Mouse (Mus musculus): ENCODE results near the gene Tmem53.

Tmem53 gene

DNA sequence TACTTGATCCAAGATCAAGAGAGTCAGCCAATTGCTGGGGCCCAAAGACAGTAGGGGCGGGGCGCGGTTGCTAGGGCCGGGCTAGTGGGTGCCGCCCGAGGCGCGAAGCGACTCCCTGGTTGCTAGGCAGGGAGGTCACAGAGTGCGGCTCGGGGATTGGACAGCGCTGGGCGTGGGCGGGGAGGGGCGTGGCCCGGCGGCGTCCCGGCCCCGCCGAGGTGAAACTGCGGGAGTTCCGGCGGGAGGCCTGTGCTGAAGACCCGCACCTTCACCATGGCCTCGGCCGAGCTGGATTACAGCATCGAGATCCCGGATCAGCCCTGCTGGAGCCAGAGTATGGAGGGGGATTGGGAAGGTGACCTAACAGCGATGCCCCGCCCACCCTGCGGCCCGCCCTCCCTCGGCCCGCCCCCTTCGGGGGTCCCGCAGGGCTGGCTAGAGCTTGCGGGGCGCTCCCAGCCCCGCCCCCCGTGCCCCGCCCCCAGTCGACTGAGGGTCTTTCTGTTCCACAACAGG is at the start of gene Tmem53, which contains the start of gene Armh1:
Tmem53 (plus strand) TSS at position 151 of the 516 bp plus-strand sequence.
Armh1 (minus strand) TSS at position 325 of the 516 bp plus-strand sequence.
- DNase-seq (ENCODE audit: low read depth), result peak; percentile 74

DNA sequence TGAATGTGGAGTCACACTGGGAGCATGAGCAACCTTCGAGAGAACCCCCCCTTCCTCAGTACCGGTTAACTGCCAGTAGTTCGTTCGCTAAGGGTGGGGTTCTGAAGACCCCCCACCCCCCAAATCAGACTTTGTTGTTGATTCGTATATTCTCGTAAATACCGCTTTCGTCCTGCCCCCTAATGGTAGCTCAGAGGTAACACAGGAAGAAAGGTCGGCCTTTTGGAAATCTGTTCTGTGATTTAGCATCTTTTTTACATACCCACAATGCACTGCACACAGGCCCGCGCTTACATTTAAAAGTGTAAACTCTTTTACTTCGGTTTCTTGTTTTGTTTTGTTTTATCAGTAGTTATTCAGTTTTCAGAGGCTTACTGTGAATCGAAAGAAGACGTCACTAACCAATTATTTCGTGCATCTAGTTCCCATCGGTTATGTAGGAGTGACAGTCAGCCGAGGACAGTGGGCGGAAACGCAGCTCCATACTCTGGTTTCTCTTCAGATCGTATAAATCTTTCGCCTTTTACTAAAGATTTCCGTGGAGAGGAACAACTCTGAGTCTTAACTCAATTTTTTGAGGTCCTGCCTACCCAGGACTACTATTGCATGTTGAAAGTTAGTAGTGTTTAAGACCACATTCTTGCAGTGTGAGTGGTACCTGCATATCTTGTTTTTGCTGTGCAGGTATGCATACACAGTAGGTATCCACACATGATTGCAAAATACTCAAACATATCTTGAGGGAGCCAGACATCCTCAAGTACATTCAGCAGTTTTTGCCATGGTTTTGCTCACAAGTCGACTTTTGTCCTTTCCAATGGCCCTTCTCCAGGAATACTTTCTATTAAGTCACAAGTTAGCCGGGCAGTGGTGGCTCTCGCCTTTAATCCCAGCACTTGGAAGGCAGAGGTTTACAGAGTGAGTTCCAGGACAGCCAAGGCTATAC is 49.4 kb upstream of the Tmem53 start:
- DNase-seq (ENCODE audit: low read depth), result no peak

DNA sequence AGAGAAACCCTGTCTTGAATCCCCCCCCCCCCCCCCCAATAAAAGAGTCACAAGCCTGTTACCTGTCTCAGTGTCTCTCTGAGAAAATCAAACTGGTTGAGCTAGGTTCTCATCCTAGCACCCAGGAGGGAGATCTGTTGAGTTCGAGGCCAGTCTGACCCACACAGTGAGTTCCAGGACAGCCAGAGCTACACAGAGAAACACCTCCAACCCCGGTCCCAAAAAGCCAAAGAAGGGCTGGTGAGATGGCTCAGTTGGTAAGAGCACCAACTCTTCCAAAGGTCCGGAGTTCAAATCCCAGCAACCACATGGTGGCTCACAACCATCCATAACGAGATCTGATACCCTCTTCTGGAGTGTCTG is 48.8 kb upstream of the Tmem53 start:
- no peak for DNase-seq (ENCODE audit: low read depth)

DNA sequence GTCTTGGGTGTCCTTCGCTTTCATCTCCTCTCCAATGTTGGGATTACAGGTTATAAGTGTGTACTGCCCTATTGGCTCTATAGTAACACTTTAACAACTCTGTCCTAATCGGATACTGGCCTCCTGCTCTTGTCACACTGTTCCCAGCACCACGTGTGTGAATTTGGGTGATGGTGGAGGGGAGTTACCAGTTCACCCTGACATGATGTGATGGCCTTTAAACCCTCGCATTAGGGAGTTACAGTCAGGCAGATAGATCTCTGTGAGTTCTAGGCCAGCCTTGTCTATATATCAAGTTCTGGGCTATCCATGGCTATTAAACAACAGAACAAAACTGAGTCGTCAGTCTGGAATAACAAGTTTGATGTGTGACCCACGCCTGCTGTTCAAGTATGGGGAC is 42.2 kb upstream of the Tmem53 start:
- DNase-seq (ENCODE audit: low read depth), result no peak

DNA sequence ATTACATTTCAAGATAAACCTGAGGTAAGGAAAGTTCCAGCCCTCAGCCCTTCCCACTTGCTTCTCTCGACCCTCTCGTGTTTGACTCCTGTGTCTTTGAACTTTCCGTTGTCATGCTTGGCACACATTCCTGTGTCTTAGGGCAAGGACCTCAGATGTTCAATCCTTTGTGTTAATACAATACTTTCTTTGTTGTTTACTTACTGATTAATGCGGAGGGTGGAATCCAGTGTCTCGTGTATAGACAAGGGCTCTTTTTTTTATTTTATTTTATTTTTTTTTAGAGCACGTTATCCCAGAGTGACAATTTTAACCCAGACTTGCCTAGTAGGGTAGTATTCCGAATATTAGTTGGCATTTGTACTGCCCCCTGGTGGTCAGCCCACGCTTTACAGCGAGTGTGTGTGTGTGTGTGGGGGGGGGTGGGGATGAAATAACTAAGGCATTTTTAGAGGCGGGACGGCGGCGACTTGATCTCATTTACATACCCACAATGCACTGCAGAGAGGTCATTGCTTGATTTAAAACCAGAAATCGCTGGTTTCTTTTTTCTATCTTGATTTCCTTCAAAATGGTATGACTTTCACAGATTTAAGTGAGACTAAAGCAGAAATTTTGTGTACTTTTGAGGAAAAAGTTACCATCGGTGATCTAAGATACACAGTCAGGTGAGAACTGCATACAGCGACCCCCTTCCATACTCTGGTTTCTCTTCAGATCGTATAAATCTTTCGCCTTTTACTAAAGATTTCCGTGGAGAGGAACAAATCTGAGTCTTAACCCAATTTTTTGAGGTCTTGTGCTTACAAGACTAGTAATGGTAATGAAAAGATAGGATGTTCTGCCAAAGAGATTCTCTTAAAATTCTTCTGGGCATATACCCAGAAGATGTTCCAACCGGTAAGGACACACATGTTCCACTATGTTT is 41.3 kb upstream of the Tmem53 start:
- peak; percentile 24 for DNase-seq (ENCODE audit: low read depth)

DNA sequence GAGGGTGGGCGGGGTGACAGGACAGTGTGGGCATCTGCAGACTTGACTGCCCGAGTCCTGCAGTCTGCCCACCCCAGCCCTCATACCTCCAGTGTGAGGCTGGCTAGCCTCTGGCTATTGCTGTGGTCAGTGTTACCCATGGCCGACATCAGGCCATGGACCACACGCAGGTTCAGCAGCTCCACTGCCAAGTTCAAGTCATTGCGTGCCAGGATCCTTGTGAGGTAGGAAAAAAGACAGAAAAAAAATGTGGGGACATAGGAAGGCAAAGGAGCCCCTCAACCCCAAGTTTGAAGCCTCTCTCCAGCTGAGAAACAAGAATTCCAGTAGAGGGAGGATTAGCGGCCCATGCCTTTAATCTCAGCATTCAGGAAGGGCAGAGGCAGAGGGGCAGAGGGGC is 37.5 kb upstream of the Tmem53 start:
- no peak for DNase-seq (ENCODE audit: low read depth)

- DNase-seq (ENCODE audit: low read depth), result no peak
Observed at GRCm38 (mm10) chr4:117217029-117217428, 34.7 kb upstream of the Tmem53 start.

DNA sequence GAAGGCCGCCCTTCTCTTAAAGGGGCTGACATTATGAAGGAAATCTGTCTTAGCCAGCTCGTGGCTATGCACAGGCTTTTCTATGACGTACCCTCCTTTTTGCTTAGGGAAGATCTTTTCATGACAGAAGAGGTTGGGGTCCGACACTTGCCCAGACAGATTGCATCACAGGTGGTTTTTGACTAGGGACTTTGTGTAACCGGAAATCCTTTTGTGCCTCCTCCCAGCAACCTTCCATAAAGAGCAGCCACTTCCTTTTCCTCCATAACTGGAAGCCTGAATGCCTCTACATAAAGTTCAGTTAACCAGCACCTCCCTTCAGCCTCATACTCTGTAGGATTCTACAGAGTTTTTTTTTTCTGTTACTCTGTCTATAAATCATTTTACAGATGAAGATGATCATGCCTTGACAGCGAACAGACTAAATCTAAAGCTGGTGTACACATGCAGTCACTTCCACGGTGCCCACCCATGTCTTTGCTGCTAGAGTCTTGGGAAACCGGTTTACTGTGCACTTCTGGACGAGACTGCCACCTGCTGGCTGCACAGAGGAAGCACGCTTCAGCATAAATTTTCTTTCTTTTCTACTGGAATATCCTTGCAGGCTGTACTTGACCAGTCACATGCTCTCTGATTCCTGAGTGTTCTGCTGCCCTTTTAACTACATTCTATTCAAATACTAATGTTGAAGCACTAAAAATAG is 33.1 kb upstream of the Tmem53 start:
- peak; percentile 23 for DNase-seq (ENCODE audit: low read depth)

DNA sequence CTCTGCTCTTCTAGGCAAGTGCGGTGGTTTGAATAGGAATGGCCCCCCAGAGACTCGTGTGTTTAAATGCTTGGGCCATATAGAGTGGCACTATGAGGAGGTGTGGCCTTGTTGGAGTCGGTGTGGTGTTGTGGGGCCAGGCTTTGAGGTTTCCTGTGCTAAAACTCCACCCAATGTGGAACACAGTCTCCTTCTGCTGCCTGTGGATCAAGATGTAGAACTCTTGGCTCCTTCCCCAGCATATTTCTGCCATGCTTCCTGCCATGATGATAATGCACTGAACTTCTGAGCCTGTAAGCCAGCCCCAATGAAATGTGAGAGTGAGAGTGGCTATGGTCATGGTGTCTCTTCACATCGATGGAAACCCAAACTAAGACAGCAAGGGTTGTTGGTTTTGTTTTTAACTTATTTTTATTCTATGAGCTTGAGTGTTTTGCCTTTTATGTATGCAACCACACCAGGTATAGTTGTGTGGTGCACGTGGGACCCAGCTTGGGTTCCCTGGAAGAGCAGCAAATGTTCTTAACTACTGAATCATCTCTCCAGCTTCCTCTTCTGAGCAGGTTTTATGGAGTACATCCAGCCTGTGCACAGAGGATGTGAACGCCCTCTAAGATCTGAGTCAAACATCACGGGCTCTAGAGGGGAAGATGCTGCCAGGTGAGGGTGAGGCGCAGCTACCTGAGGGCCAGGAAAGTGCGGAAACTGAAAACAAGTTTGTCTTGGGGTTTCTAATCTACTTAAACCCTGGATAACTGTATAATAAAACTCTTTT is 30.8 kb upstream of the Tmem53 start:
- no peak for DNase-seq (ENCODE audit: low read depth)

GRCm38 (mm10) chr4:117221836-117222235 is 29.9 kb upstream of the Tmem53 start:
- no peak for DNase-seq (ENCODE audit: low read depth)

DNA sequence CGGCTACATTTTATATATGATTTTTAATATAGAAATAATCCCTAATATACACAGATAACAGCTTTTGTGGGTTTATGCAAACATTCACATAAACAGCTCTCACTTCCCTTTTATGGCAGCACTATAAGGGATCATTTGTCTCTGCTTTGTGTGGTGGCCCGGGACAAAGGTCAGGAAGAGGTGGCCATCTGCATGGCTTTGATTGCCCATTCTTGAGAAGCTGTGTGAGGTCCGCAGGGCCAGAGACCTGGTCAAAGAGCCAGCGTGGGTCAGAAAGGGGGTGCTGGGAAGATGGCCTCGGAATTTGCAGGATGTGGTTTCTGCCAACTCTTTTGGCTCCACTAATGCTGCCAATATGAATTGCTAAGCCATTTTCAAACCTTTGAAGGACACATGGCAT is 28.8 kb upstream of the Tmem53 start:
- DNase-seq (ENCODE audit: low read depth), result no peak

GRCm38 (mm10) chr4:117224122-117224521 is 27.6 kb upstream of the Tmem53 start:
- no peak for DNase-seq (ENCODE audit: low read depth)

DNA sequence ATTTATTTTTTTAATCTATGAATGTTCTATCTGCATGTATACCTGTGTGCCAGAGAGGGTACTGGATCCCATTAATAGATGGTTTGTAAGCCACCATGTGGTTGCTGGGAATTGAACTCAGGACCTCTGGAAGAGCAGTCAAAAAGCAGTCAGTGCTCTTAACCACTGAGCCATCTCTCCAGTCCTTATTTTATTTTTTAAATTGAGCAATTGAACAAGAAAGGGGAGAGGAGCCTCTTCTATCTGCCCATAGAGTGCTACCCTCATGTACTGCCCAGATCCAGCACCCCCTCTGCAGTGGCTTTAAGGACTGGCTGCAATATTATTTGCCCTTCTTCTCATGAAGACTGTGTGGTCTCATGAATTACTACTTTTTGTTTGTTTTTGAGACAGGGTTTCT is 26.5 kb upstream of the Tmem53 start:
- no peak for DNase-seq (ENCODE audit: low read depth)

- DNase-seq (ENCODE audit: low read depth), result no peak
Observed at GRCm38 (mm10) chr4:117229590-117229989, 22.2 kb upstream of the Tmem53 start.

DNA sequence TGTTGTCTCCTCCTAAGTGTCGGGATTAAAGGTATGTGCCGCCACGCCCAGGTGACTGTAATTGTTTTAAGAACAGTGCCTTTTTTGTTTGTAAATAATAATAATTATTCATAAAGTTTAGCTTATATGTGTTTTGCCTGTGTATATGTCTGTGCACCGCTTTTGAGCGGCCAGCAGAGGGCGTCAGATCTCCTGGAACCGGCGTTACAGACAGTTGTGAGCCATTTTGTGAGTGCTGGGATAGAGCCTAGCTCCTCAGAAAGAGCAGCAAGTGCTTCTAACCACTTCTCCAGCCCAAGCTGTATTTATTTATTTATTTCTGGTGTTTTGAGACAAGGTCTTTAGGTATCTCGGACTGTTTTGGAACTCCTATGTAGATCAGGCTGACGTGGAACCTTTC is 21.4 kb upstream of the Tmem53 start:
- DNase-seq (ENCODE audit: low read depth), result no peak

- no peak for DNase-seq (ENCODE audit: low read depth)
Observed at GRCm38 (mm10) chr4:117231208-117231607, 20.5 kb upstream of the Tmem53 start.

DNA sequence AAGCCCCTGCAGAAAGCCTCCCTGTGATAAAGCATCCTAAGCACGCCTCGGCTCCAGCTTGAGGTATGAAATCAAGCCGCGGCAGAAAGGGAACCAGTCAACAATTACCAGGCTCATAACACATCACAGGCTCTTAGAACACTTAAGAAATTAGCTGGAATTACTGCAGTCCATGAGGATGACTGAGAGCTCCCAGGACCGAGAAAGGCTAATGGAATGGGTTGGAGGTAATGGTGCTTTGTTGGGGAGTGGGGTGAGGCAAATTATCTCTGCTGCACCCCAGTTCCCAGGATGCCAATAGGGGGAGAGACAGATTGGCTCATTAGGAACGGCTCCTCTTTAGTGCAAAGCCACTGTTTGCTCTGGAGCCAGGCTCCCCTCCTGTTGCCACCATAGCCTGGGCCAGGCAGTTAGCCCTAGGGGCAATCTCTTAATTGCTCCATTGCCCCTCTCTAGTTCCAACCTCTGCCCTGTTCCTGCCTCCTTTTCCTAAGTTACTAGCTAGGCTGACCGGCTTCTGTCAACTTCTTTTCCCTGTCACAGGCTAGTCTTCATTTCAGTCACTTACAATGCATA is 17.5 kb upstream of the Tmem53 start:
- no peak for DNase-seq (ENCODE audit: low read depth)

DNA sequence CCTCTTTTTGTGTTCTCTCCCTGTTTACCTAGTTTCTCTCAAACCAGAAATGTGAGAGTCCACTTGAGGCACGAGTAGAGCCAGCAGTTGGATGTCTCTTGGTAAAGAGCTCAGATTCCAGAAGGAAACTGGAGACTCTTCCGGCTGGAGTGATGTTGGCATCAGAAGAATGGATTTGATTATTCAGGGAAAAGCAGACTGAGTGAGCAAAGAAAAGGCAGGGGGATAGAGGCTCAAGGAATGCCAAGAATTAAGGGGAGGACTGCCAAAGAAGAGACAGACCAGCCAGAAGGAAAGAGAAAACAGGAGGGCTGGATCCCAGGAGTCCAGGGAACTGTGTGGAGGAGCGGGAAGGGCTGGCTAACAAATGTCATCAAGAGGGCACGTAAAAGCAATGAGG is 15.9 kb upstream of the Tmem53 start:
- peak; percentile 28 for DNase-seq (ENCODE audit: low read depth)

DNA sequence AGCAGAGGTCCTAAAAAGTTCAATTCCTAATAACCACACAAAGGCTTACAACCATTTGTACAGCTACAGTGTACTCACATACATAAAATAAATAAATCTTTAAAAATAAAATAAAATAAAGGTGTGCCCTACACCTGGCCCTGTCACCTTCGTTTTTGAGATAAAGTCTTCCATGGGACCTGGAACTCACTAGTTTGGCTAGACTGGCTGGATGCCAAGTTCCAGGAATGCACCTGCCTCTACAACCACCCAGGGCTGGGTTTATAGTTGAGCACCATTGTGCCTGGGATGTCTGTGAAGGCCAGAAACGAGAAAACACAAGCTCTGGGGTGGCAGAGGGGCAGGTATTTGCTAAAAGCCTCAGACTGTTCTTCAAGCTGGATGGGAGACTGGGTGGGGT is 12.6 kb upstream of the Tmem53 start:
- no peak for DNase-seq (ENCODE audit: low read depth)

- DNase-seq (ENCODE audit: low read depth), result no peak
Observed at GRCm38 (mm10) chr4:117240867-117241266, 10.9 kb upstream of the Tmem53 start.

DNA sequence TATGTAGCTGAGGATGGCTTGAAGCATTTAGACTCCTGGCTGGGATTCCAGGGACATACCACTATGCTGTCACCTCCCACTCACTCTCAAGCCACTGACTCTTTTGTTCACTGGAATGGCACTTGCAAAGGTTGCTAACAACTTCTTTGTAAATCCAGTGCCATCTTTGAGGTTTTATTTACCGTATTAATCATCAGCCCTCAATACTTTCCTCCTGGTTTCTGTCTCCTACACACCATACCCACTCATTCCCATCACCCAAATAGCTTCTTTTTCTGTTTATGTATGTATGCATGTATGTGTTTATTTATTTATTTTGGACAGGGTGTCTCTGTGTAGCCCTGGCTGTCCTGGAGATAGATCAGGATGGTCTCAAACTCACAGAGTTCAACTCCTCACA is 769 bp upstream of the Tmem53 start:
- no peak for DNase-seq (ENCODE audit: low read depth)

Data from fibroblast of lung, adult 2 months (primary cell).